Mouse (Mus musculus): ENCODE measurements around the gene Atp5f1. TPM values are rescaled to one million over a fixed set of nuclear protein-coding genes. Genes with fewer than 3 reads are reported as not detected.

Gene Atp5f1
- polyA plus RNA-seq (2015; fragmentation: Nextera tagmentation; extraction: Ambion mirVana): 1,053 and 1,137 TPM in 2 replicates

DNA sequence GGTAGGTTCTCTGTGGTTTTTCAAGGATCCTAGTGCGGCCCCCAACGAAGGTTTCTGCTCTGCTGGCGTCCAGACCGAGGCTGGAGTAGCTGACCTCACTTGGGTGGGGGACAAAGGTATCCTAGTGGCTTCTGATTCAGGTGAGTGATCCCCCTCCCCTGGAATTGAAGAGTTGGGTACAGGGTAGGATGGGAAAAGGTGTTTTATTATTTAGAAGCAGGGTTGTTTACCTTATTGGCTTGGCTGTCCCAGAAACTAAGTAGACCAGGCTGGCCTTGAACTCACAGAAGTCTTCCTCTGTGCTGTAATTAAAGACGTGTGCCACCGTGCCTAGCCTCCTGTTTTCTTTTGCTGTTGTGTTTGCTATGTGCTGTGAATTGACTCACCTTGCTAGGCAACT lies at the start of gene Atp5f1:
Atp5f1 (minus strand) TSS at position 101 of the 400 bp plus-strand sequence.

GRCm38 (mm10) chr3:105973411-105973810 lies 13.5 kb upstream of the Atp5f1 start, which contains the start of gene Ovgp1:
Gene Ovgp1 (plus strand): TSS chr3:105973711.

GRCm38 (mm10) chr3:105958974-105959580 lies 822 bp downstream of the Atp5f1 start, which contains the start of gene Wdr77:
Gene Wdr77 (plus strand): TSS chr3:105959369.

DNA sequence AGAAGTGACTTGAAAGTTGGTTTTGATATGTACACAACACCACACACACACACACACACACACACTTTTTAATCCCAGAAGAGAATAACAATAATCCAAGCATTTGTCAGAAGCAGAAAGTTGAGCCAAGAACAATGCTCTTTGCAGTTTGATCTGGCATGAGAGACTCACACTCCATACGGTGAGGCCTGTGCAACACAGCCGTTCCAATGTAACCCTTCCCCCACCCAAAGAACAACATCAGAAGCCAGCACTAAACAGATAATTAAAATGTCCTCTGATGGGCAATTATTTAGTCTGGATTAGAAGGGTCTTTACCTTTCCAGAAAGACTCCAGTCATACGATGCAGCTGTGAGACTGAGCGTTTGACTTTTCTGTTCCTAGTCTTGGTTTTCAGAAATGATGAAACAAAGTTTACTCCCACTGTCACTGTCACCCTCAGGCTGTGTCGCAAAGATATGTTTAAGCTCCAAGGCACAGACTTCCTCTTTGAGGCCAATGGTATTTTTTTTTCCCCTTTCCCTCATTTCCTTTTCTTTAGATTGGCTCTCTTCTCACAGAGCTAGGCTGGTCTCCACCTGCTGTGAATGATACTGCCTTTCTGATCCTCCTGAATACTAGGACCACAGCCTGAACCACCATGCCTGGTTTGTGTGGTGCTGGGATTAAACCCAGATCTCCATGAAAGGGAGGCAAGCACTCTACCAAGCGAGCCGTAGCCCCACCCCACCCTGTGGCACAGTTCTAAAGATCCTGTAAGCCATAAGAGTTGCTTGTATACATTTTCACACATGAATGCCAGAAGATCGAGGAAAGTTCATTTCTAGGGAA lies 27.4 kb downstream of the Atp5f1 start, which contains the start of gene I830077J02Rik:
I830077J02Rik (minus strand) TSS at position 425 of the 832 bp plus-strand sequence.

Other genes starting within 250 kb of the Atp5f1 start
- gene Rap1a, start 158.8 kb downstream of the Atp5f1 start, polyA plus RNA-seq (2015; fragmentation: Nextera tagmentation; extraction: Ambion mirVana): 110 and 128 TPM in 2 replicates
- gene Adora3, start 89.2 kb downstream of the Atp5f1 start, polyA plus RNA-seq (2015; fragmentation: Nextera tagmentation; extraction: Ambion mirVana): 3.4 and 5.3 TPM in 2 replicates
- 0.18 TPM in 2 replicates for gene Tmigd3, start 89.2 kb downstream of the Atp5f1 start, polyA plus RNA-seq (2015; fragmentation: Nextera tagmentation; extraction: Ambion mirVana)
- 0.95 and 1.9 TPM in 2 replicates for gene I830077J02Rik, start 27.4 kb downstream of the Atp5f1 start, polyA plus RNA-seq (2015; fragmentation: Nextera tagmentation; extraction: Ambion mirVana)
- gene Wdr77, start 730 bp downstream of the Atp5f1 start, polyA plus RNA-seq (2015; fragmentation: Nextera tagmentation; extraction: Ambion mirVana): 56.9 and 63.5 TPM in 2 replicates
- gene Ovgp1, start 13.6 kb upstream of the Atp5f1 start, polyA plus RNA-seq (2015; fragmentation: Nextera tagmentation; extraction: Ambion mirVana): 1.3 and 1.9 TPM in 2 replicates
- gene Pifo, start 54.5 kb upstream of the Atp5f1 start, polyA plus RNA-seq (2015; fragmentation: Nextera tagmentation; extraction: Ambion mirVana): 0.15 TPM in 1 of 2 replicates, not detected in the other
- 0.27 TPM in 1 of 2 replicates, not detected in the other for gene Chil5, start 72.7 kb upstream of the Atp5f1 start, polyA plus RNA-seq (2015; fragmentation: Nextera tagmentation; extraction: Ambion mirVana)
- gene Chia1, start 153.1 kb upstream of the Atp5f1 start, polyA plus RNA-seq (2015; fragmentation: Nextera tagmentation; extraction: Ambion mirVana): not detected in 2 replicates
- 0.52 TPM in 1 of 2 replicates, not detected in the other for gene Chil3, start 207.5 kb upstream of the Atp5f1 start, polyA plus RNA-seq (2015; fragmentation: Nextera tagmentation; extraction: Ambion mirVana)

Data from skeletal muscle tissue, postnatal 0 days (tissue).